Mouse (Mus musculus) NIH3T3 (cell line): ENCODE measurements at regions not wholly inside any gene's neighbourhood (a gene's known extent, or its start where the extent isn't known, plus 50 kb on each side); places are given as distances from the start of the nearest gene placed in this dataset.

ENCODE experiments used
- DNase-seq: peaks from one replicate; pipeline ENCODE4 v3.0.0-alpha.2; 2012; ENCODE audit warnings: low read depth

DNA sequence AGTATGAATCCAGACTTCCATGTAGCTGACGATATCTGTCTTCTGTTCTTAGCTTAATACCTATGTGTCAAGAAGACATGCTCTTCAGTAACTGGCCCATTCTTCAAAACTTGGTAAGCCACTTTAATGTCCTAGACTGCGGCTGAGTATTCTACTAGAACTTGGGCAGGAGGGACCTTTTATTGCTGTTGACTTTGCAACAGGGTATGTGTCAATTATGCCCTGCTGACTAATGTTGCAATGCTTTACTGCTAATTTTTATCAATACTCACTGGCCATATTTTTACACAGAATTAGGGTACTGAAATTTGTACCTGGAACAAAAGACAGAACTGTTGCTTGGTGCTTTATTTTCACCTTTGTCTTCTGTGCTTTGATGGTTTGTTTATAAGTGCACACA lies 746.9 kb downstream of the Ppargc1a start:
- no peak for DNase-seq

DNA sequence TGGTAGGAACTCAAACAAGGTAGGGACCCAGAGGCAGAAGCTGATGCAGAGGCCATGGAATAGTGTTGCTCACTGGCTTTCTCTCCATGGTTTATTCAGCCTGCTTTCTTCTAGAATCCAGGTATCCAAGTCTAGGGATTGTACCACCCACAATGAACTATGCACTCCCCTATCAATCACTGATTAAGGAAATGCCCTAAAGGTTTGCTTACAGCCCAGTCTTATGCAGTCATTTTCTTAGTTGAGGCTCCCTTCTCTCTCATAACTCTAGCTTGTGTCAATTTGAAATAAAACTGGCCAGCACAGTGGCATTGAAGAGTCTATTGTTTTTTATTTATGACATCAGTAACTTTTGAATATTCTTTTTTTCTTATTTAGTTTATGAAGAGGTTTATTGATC lies 747.6 kb downstream of the Ppargc1a start:
- DNase-seq: no peak

DNA sequence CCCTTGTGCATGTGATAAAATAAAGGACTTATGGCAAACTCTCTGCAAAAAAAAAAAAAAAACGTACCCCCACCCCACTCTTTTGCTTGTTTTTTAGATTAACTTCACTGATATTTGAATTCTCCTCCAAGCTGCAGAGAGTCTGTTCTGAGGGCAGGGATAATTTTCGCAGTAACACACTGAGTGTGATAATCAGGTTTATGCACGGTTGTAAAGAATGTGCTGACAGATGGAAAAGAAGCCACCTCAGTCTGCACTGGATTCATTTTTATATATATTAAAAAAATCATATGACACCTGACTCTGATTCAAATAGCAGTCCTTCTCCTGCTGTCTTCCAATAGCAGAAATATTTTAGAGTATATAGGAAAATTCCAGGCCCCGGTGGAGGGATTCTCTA lies 736.5 kb upstream of the Adgra3 start:
- DNase-seq: no peak

DNA sequence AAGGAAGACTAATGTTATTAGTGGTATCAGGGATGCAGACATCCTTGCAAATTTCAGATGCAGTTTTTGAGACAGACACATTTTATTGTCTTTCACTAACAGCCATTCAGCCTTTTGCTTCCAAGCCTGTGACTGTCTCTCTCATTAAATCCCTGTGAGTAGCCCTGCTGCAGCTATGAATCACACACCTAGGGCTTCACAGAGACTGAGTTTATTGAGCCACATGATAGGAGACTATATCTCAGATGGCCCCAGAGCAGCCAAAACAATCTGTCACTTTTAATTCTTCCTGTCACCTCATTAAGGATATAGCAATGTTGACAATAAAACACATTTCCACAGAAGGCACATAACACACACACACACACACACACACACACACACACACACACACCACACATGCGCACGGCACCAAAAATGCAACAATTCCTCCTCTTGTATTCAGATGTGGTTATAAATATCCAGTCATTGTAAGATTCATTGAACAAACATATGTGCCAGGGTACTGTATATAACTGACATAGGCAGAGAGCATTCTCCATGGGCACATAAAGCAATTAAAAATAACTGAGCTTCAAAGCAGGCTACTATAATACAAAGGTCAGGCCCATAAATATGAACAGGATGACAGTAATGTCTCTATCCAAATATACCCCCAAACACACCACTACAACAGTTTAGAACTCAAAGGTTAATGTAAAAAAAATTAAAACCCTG lies 735.8 kb upstream of the Adgra3 start:
- no peak for DNase-seq

DNA sequence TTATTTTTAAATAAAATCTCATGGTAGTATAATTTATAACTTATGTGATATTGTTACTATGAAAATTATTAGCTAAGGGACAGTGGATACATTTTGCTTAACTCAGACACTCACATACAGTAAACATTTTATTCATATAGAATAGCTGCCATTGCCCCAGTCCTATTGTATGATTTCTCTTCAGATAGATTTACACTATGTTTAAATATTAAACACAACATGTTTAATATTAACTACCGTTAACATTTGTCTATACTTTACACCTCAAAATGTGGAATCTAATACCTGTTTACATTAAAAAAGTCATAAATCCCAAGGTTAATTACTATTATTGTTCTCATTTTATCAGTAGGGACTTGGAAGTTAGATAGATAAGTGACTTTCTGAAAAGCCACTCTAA lies 734.8 kb upstream of the Adgra3 start:
- DNase-seq: no peak

DNA sequence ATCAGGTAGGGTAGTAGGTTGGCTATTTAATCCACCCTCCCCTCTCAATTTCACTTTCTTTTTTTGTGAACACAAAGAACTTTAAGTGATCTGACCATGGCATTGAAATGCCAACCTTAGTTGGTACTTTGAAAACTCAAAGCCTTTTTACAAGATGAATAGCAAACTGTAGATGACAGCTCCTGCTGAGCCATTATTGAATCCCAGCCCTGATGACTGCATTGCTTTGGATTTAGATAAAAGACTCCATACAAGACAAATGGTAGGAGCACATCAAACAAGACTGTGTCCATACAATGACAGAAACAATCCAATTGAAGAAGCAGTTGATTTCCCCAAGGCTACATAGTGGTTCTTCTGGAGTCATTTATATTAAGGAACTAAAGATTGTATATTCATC lies 726.5 kb upstream of the Adgra3 start:
- DNase-seq: no peak

DNA sequence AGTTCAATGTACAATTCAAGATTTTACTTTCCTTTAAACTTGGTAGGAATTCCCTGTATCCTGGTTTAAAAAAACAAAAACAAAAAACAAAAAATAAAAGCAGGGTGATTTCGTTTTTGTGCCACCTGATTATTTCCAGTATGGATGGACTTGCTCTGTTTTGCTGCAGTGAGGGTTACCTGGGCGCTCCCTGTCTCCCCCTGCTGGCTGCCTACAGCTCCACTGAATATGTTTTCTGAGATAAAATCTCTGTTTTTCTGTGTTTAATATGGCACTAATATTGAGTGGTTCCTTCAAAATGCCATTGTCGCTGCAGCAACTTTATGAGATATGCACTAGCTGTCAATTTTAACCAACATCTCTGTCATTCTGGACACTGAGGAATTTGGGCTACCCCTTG lies 720.3 kb upstream of the Adgra3 start:
- peak; percentile 9 for DNase-seq

DNA sequence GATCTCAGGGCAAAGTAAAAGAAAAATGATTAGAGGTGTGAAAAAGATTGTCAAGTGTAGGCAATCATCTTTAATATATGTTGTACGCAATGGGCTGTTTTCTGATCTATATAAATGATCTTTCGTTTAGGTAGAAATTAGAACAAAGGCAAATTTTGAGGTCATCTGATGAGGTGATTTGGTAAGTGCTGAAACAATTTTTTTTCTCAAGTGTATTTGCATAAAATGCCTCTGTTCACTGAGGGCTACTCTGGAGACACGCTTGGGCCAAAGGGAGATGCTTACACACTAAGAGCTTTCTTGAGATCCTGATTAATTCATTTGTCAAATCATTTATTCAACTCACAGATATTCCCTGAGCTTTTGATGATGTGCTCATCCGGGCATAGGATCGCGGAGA lies 719.4 kb upstream of the Adgra3 start:
- DNase-seq: no peak

DNA sequence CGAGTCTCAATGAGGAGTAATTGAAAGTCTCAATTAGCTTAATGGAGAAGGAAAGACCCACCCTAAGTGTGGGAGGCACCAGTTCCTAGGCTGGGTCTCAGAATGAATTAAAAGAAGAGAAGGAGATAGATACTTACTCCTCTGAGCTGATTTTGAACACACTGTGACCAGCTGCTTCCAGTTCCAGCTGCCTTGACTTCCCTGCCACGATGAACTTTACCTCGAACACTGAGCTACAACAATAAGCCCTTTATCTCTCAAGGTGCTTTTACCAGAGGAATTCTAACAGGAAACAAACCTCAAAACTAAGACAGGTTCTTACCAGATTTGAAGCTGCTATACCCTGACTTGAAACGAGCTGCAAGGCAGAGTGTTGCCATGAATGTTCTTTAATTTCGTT lies 703.5 kb upstream of the Adgra3 start:
- no peak for DNase-seq

DNA sequence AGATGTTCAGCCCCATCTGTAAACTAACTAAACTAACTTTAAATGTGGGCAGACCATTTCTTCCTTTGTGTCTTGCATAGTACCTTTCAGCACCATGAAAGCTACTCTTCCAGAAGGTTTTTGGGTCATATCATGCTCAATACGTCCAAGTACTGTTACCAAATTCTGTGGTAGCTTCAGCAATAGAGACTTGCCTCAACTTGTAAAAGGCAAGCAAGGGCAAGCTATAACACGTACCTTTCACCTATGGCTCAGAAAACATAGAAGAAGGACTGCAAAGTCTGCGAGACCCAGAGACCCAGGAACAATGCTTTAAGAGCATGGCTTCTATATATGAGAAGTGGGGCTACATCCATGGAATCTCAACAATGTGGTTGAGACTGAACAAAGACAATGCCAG lies 701.6 kb upstream of the Adgra3 start:
- no peak for DNase-seq

DNA sequence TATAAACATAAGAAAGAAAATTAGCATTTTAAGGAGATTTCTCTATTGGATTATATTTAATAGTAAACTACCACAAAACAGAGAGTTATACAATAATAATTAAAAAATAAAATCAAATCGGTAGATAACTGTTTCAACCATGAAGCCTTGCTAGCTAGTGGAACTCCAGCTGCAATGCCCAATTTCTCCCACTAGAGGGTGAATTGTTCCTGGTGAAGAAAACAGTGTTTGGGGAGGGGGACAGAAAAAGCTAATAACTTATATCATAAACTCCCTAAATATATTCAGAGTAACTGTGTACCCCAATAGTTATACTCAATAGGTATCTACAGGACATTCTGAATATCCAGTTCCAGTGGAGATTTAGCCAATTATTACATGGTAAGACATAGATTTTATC lies 694.0 kb upstream of the Adgra3 start:
- DNase-seq: peak; percentile 46

DNA sequence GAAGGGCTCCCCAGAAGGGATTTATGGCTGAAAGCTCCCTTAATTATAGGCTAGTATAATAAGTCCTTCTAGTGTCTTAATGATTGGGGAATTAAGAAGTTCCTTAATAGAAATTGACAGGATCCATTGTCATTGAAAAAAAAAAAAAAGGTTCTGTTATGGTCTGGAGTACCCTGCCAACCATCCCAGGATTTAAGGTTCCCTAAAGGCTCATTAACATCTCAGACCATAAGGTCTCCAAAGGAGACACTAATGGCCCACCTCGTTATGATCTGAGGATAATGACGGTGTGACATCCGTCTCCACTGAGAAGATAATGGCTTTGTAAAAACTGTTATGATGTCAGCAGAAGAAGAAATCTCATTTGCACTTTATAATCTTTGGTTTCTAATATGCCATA lies 692.6 kb upstream of the Adgra3 start:
- DNase-seq: no peak

DNA sequence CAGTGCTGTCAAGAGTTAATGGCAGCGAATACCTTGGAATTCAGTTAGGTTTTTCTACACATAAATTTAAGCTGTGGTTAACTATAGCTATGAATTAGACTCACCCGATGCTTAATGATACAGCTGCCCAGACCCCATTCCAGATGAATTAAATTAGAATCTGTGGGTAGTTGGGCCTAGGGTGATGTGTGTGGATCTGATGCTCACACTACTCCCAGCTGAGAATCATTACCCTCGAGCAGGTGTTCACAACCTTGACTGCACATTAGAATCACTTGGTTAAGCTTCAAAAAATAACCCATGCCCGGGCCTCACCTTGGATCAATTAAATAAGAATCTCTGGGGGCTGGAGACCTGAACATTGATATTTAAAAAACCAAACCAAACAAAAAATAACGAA lies 684.2 kb upstream of the Adgra3 start:
- no peak for DNase-seq

DNA sequence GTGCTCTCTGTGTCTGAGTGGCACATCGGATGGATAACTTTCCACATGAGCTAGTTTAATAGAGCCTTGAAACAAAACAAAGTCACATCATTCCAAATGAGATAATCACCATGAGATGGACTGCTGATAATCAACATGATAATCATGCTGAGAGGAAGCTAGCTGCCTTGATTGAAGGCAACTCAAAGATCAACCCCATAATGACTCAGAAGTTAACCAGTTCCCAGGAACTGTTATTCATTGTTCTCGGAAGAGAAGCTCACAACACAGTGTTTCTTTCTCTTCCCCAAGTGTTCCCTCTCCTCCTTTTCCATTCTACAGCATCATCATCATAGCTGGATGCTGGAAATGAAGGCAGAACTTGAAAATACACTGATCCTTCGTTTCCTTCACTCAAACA lies 674.9 kb upstream of the Adgra3 start:
- DNase-seq: no peak

DNA sequence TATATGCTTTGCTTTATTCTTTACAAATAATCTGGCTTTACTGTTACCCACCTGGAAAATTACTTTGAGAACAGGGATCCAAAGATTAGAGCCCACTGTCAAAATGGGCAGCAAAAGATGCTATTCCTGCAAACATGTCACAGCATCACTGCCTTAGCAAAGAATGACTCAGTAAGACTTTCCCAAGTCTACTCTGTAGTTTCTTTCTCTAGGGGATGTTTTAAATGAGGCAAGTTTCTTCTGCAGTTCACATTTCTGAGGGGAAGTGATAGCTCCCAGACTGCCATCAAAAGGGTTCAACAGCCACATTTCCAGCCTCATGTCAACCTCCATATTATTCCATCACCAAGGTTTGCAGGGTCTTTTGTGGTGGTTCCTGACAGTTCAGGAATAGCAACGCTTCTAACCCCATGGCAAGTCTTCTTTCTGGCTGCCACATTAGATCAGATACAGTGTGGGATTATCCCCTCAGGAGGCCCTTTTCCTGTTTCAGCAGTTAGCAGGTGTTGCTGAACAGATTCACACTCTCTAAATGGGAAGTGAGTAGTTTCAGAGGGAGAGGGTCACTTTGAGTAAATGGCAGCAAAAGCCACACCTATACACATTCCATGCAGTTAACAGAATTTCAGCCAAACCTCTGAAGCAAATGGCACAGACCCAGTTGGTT lies 669.7 kb upstream of the Adgra3 start:
- no peak for DNase-seq

DNA sequence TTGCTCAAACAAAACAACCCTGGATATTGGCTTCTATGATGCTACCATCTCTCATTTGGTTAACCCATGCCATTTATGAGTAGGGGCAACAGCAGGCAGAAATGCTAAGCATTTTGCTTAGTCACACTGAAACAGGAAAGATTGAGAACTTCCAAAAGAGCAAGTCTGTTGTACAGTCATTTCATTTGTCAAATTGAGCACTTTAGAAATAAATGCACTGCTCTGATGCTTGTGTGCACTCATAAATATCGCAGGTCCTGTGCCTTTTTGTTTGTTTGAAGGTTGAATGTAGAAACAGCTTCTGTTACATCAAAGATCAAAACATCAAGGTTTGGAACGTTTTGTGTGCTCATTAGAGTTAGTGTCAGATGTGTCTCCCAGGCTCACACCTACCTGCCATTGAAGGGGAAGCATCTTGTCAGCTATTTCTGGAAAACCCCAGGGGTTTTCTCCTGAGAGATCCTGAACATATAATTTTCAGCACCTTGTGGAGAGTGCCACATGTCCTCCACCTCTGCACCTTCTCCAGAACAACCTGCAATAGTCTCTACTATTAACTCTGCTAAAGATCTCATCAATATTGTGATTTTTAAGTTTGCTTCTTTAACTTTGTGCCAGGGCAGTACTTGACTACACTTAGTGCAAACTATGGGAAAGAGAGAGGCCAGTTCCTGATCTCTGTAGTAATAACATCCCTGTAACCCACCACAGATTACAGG lies 648.3 kb upstream of the Adgra3 start:
- no peak for DNase-seq

DNA sequence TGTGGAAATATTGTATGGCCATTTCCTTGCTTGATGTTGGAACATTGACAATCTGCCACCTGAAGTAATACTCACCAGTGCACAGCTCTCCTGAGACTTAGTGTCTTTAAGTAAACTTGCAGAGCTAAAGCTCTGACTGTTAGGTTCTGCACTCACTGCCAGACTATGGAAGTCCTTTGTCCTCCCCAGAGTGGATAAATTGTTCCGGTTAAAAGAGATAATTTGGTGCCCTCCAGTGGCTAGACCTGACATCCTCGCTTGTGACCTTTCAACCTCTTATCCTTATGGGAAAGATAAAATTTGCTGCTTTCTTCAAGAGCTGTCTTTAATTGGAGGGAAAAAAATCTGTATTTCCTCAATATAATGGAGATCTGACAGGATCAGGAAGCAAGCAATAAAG lies 639.3 kb upstream of the Adgra3 start:
- no peak for DNase-seq

DNA sequence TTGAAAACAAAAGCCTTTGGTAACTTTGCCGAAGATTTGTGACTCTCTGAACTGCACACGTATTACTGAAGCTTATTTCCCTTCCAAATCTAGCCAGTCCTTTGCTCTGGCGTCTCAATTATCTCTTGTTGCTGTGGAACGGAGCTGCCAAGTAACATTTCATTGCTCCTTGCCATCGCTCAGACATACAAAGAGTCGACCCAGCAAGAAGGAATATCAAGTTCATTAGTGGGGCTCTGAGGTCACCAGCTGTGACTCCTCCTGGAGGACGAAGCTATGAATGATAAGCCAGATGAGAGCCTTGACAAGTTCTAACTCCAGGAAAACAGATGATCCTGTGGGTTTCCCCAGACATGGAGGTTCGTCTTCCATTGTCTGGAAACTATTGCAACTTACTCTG lies 638.8 kb upstream of the Adgra3 start:
- no peak for DNase-seq

DNA sequence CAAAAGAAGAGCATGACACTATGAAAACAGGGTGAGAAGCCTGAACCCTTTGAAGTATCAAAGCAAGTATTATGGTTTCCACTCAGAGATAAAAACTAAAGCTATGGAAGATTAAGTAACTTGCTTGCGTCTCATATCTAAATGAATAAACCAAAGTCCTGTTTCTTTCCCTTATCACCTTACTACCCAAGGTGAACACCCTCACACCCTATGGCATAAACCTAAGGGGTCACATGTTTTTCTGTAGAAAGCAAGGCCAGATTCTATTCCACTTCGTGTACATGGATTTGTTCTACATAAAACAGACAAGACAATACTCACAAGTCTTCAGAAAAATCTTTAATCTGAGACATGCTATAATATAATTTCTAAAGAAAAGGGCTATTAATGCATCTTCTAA lies 629.6 kb upstream of the Adgra3 start:
- DNase-seq: no peak

DNA sequence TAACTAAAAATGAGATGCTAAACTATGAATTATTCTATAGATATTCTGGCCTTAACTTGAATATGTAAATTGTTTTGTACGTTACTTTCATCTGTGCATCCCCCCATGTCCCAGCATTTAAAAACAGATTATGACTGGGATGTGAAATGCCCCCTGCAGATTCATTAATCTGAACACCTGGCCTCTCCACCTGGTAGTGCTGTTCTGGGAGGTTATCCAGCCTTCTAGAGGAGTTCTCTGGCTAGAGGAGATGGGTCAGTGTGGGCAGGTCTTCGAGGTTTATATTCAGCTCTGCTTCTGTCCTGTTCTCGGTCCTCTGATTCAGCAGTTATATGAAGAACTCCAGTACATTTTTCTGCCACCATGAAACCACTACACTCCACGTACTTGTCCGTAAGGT lies 625.2 kb upstream of the Adgra3 start:
- no peak for DNase-seq

DNA sequence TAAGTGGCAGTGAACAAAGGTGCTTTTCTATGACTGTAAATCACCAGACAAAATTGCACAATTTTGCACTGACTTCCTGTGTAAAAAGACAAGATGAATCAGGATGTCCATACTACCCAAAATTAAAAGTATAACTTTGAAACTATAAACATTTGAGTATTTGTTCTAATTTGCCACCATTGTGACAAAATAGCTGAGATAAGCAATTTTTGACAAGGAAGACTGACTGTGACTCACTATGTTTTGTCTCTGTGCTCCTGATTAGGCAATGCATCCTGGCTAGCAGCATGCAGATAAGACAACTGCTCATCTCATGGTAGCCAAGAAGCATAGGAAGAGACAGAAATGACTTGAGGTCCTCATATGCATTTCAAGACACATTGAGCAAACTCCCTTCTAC lies 577.7 kb upstream of the Adgra3 start:
- DNase-seq: no peak

DNA sequence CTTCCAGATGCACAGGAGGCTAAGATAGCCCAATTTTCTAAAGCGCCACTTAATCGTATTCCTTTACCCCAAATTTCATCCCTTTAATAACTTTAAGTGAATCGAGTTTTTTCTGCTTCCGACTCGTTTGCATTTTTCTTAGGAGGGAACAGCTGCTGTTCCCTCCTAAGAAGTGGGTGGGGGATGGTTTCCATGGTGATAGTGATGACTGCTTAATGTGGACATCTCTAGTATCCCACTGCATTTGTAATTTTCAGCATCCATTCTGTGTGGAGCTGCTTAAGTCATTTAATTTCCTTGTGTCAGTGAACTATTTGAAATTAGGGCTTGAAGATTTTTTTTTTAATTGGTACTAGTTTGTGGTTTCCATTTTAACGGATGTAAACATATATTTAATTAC lies 567.8 kb upstream of the Adgra3 start:
- no peak for DNase-seq

DNA sequence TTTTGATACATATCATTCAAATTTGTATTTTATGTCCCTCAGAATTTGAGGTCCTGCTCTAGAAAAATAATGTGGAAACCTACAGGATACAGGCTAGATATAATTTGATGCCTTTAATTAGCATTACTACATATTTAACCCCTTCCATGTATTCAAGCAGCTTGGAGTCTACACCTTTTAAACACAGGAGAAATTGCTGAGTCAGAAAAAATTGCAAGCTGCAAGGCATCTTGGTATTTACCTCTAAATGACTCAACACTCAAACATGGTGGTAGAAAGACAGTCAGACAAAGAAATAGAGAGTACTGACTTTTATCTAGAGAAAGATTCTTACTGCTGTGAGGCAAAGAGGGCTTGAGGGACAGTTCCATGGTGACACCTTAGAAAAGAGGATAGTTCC lies 565.4 kb upstream of the Adgra3 start:
- no peak for DNase-seq
